Mouse (Mus musculus) cerebellum, postnatal 4 days (tissue): ENCODE data around the gene Slfnl1.

Source experiments
- DNase-seq, 2 experiments: peaks; one replicate each; pipeline ENCODE4 v3.0.0; 2022; ENCODE audit warnings: low spot score in 2 of 2, mixed read lengths in 1 of 2

Slfnl1 gene

GRCm38 (mm10) chr4:120581711-120582110 lies 49.7 kb downstream of the Slfnl1 start:
- no peak for DNase-seq
